Mouse (Mus musculus) small intestine, adult 2 months (tissue): ENCODE results near the gene Mrpl38. TPM values are rescaled to one million over a fixed set of nuclear protein-coding genes. Genes with fewer than 3 reads are reported as not detected.

ENCODE experiments used
- H3K27ac ChIP-seq: fragments of 200-500 bp; 2 replicates; pipeline ENCODE4 v1.5.1; 2012; ENCODE audit warnings: low read depth, low read length, control low read depth, inconsistent platforms; ENCODE audit not compliant: insufficient read depth
- H3K27me3 ChIP-seq: fragments of 200-500 bp; 2 replicates; pipeline ENCODE4 v1.6.1; 2012; ENCODE audit warnings: mild to moderate bottlenecking, moderate library complexity, low read length, inconsistent platforms; ENCODE audit not compliant: control insufficient read depth, insufficient read depth
- H3K36me3 ChIP-seq: fragments of 200-500 bp; 2 replicates; pipeline ENCODE4 v1.6.1; 2012; ENCODE audit warnings: mild to moderate bottlenecking, low read length, control low read depth, inconsistent platforms; ENCODE audit not compliant: control insufficient read depth, insufficient read depth
- H3K4me1 ChIP-seq: fragments of 200-500 bp; 2 replicates; pipeline ENCODE4 v1.6.1; 2012; ENCODE audit warnings: low read length, inconsistent platforms, mixed read lengths; ENCODE audit not compliant: control insufficient read depth, insufficient read depth, insufficient read length
- H3K4me3 ChIP-seq: fragments of 200-500 bp; 2 replicates; pipeline ENCODE4 v1.5.1; 2012; ENCODE audit warnings: low read depth, mild to moderate bottlenecking, control low read depth, inconsistent platforms, low read length, moderate library complexity
- CTCF ChIP-seq: fragments of 200-500 bp; IDR thresholded peaks from 2 replicates; pipeline ENCODE4 v1.5.1; 2012; ENCODE audit warnings: low read depth, mild to moderate bottlenecking, control low read depth, inconsistent platforms, low read length, moderate library complexity, mixed read lengths; ENCODE audit not compliant: insufficient replicate concordance, insufficient read length; ENCODE audit errors: extremely low read depth
- POLR2A ChIP-seq: fragments of 200-500 bp; IDR thresholded peaks from 2 replicates; pipeline ENCODE4 v1.6.1; 2012; ENCODE audit warnings: low read depth, mild to moderate bottlenecking, control low read depth, inconsistent platforms, low read length, moderate library complexity
- WGBS: fragments of 180-500 bp; shearing (Covaris S2); methylation state at CpG from one replicate; pipeline ENCODE4 v1.1.7; 2018; 5-methylcytosine and 5-hydroxymethylcytosine counted together
- polyA plus RNA-seq: library from polyadenylated mRNA; depleted of rRNA; stranded (reverse); fragments of >200 nt; gene quantifications from 2 replicates; pipeline ENCODE4 v1.2.3, GENCODE M21; 2012; rRNA removed

The Mrpl38 gene
- 36.4 and 40.1 TPM in 2 replicates for polyA plus RNA-seq

GRCm38 (mm10) chr11:116138468-116139138, at the start of gene Mrpl38:
Mrpl38 (minus strand) TSS chr11:116138868.
- WGBS = under 1% methylated on average over 60 of the region's 60 CpGs
- TF ChIP-seq POLR2A = peak; percentile 65; the same call in 1 of the 2 replicates
- TF ChIP-seq CTCF = peak; percentile 81
- H3K27me3 ChIP-seq = no peaks in the 10 kb centered on the region
- H3K4me1 ChIP-seq = peaks cover 8% of the 10 kb centered on the region; the same call in 1 of the 2 replicates
- H3K4me3 ChIP-seq = peak within 1 kb of the TSS; percentile 78
- 0 out of 2 replicates have a peak within 1 kb of the TSS, but pooled peaks have one; percentile 0 for H3K27ac ChIP-seq
- peaks cover 1% of the 10 kb centered on the region; the same call in 1 of the 2 replicates for H3K36me3 ChIP-seq

GRCm38 (mm10) chr11:116187226-116187930, 48.7 kb upstream of the Mrpl38 start:
- TF ChIP-seq CTCF = no peak
- no peak for TF ChIP-seq POLR2A
- H3K4me3 ChIP-seq = no peak overlapping the region
- 75% methylated on average over 11 of the region's 11 CpGs for WGBS
- H3K4me1 ChIP-seq = peaks cover 4% of the 10 kb centered on the region; the same call in 1 of the 2 replicates
- no peaks in the 10 kb centered on the region for H3K27me3 ChIP-seq
- no peak overlapping the region for H3K27ac ChIP-seq
- peaks cover 71% of the 10 kb centered on the region for H3K36me3 ChIP-seq

GRCm38 (mm10) chr11:116186360-116186759, 47.7 kb upstream of the Mrpl38 start:
- 94% methylated on average over 11 of the region's 11 CpGs for WGBS
- Histone ChIP-seq H3K4me1 (peaks cover 4% of the 10 kb centered on the region; the same call in 1 of the 2 replicates), H3K4me3 (no peak overlapping the region), H3K27ac (no peak overlapping the region), H3K36me3 (peaks cover 76% of the 10 kb centered on the region), H3K27me3 (no peaks in the 10 kb centered on the region)
- no peak for TF ChIP-seq CTCF
- TF ChIP-seq POLR2A = no peak

- WGBS = 84% methylated on average over 3 of the region's 3 CpGs
- H3K36me3 ChIP-seq = peaks cover 74% of the 10 kb centered on the region
Observed at GRCm38 (mm10) chr11:116185836-116186235, 47.2 kb upstream of the Mrpl38 start.

GRCm38 (mm10) chr11:116178411-116179121, 39.9 kb upstream of the Mrpl38 start:
- WGBS = 88% methylated on average over 20 of the region's 20 CpGs
- H3K27me3 ChIP-seq = no peaks in the 10 kb centered on the region

More at GRCm38 (mm10) chr11:116185836-116186235, 47.2 kb upstream of the Mrpl38 start:
- no peaks in the 10 kb centered on the region for H3K27me3 ChIP-seq
- no peak overlapping the region for H3K4me3 ChIP-seq
- TF ChIP-seq CTCF = no peak
- no peak overlapping the region for H3K27ac ChIP-seq
- H3K4me1 ChIP-seq = peaks cover 4% of the 10 kb centered on the region; the same call in 1 of the 2 replicates

GRCm38 (mm10) chr11:116176010-116176409, 37.3 kb upstream of the Mrpl38 start:
- H3K4me3 ChIP-seq = no peak overlapping the region
- peaks cover 84% of the 10 kb centered on the region for H3K36me3 ChIP-seq
- no peak for TF ChIP-seq CTCF
- TF ChIP-seq POLR2A = no peak
- 87% methylated on average over 7 of the region's 7 CpGs for WGBS
- no peak overlapping the region for H3K27ac ChIP-seq
- H3K27me3 ChIP-seq = no peaks in the 10 kb centered on the region
- no peaks in the 10 kb centered on the region for H3K4me1 ChIP-seq

More at GRCm38 (mm10) chr11:116178411-116179121, 39.9 kb upstream of the Mrpl38 start:
- H3K36me3 ChIP-seq = peaks cover 85% of the 10 kb centered on the region
- TF ChIP-seq CTCF = no peak
- no peak for TF ChIP-seq POLR2A
- H3K4me1 ChIP-seq = no peaks in the 10 kb centered on the region
- no peak overlapping the region for H3K27ac ChIP-seq
- no peak overlapping the region for H3K4me3 ChIP-seq
